Mouse (Mus musculus) lung, embryonic 16.5 days (tissue): ENCODE measurements around the gene Irf4. TPM values are rescaled to one million over a fixed set of nuclear protein-coding genes. Genes with fewer than 3 reads are reported as not detected.

Experiments used
- ATAC-seq: fragments of 200-750 bp; cut with Nextera tagmentation; 2 replicates; pipeline ENCODE4 v1.8.0; 2017; ENCODE audit warnings: low read depth, mild to moderate bottlenecking, moderate library complexity
- H3K27ac ChIP-seq: fragments of 300-500 bp; sonication (generic); 2 replicates; pipeline ENCODE4 v1.5.1; 2014; ENCODE audit warnings: mild to moderate bottlenecking, control low read depth, low read length
- H3K27me3 ChIP-seq: fragments of 300-500 bp; sonication (generic); 2 replicates; pipeline ENCODE4 v1.6.1; 2014; ENCODE audit warnings: low read depth, low read length, mixed read lengths; ENCODE audit not compliant: control insufficient read depth, insufficient read depth
- H3K36me3 ChIP-seq: fragments of 300-500 bp; sonication (generic); 2 replicates; pipeline ENCODE4 v1.6.1; 2014; ENCODE audit warnings: low read length; ENCODE audit not compliant: control insufficient read depth, insufficient read depth
- H3K4me1 ChIP-seq: fragments of 300-500 bp; sonication (generic); replicated peaks from 2 replicates; pipeline ENCODE4 v1.6.1; 2014; ENCODE audit warnings: low read length, mixed read lengths; ENCODE audit not compliant: control insufficient read depth, insufficient read depth
- H3K4me2 ChIP-seq: fragments of 300-500 bp; sonication (generic); 2 replicates; pipeline ENCODE4 v1.6.1; 2014; ENCODE audit warnings: low read depth, low read length, control low read depth
- H3K4me3 ChIP-seq: fragments of 300-500 bp; sonication (generic); 2 replicates; pipeline ENCODE4 v1.5.1; 2014; ENCODE audit warnings: mild to moderate bottlenecking, low read length, control low read depth
- H3K9ac ChIP-seq: fragments of 300-500 bp; sonication (generic); 2 replicates; pipeline ENCODE4 v1.6.1; 2014; ENCODE audit warnings: low read length, control low read depth
- H3K9me3 ChIP-seq: fragments of 300-500 bp; sonication (generic); 2 replicates; pipeline ENCODE4 v1.6.1; 2016; ENCODE audit warnings: low read length; ENCODE audit not compliant: control insufficient read depth
- WGBS: fragments of 180-500 bp; shearing (Covaris S2); extraction: QIAGEN DNeasy Blood & Tissue Kit; methylation state at CpG from one replicate; pipeline ENCODE4 v1.1.7; 2014; 5-methylcytosine and 5-hydroxymethylcytosine counted together
- polyA plus RNA-seq: library from polyadenylated mRNA; unstranded; fragments of >200 nt; fragmentation: Nextera tagmentation; extraction: Ambion mirVana; gene quantifications from 2 replicates; pipeline ENCODE4 v1.2.1, GENCODE M21; 2015

Irf4 gene
- polyA plus RNA-seq, 1 experiment from 2014 or later: 0.10 TPM

DNA sequence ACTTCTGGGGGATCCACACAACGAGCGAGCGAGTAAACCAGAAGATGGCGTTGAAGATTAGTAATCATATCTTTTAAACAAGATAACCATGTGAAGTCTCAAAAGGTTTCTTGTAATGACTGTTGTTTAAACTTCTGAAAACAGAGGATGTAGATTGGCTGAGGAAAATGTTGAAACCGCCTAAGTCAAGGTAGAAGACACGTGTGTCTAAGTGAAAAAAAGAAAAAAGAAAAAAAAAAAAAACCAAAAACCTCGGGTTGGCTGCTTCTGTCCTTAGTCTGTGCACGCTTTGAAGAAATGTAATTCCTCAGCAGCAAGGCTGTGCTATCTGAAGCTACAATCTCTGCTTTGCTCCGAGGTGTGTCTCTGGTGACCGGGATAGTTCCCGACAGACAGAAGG, 1.5 kb upstream of the Irf4 start:
- Histone ChIP-seq H3K9ac (no peak overlapping the region), H3K27me3 (peaks cover 53% of the 10 kb centered on the region), H3K27ac (no peak overlapping the region), H3K4me3 (no peak overlapping the region), H3K4me1 (peaks cover 16% of the 10 kb centered on the region), H3K9me3 (no peaks in the 10 kb centered on the region), H3K36me3 (no peaks in the 10 kb centered on the region), H3K4me2 (no peak overlapping the region)
- no peak for ATAC-seq
- 51% methylated on average over 11 of the region's 11 CpGs for WGBS

DNA sequence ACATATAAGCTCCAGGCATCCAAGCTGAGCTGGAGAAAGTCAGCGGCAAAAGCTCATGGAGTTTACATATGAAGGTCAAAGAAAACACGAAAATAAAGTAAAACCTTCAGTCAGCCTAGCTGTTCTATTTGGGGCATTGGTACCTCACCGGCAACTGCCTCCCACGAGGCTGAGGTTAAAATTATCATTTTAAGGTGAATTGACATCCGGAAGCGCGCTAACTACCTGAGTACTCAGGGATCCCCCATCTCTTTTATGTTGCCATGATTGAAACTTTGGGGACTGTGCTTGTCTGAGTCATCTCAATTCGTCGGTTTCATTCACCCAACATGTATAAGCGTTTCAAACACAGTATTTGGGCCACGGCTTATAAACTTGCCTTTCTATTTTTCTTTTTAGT, 705 bp upstream of the Irf4 start:
- 57% methylated on average over 11 of the region's 11 CpGs for WGBS
- H3K27me3 ChIP-seq: peaks cover 55% of the 10 kb centered on the region

DNA sequence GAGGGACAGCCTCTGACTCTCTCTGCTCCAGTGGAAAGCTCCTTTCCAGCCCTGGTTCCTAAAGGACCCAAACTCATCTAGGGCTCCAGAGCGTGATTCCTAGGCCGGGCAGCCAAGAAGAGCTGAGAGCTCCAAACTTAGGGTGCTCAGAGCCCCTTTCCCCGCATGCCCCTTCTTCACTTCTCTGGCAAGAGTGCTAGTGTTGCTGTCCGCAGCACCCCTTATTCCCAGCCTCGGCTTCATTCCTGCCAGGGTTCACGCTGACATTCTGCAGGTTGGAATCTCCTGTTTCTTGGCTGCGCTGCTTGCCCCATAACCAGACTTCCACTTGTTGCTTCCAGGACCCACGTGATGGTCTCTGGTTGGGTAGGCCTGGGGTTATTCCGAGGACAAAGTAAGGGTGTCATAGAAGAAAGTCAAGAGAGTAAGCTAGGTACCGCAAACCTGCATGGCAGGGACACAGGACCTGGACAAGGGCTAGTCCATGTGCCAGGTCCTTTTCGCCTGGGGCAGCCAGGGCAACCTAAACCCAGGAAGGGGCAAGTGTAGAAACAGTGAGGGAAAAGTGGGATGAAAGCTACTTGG, 623 bp downstream of the Irf4 start:
- no peak overlapping the region for H3K9ac ChIP-seq
- 6% methylated on average over 11 of the region's 11 CpGs for WGBS

More for the DNA sequence above, 705 bp upstream of the Irf4 start:
- no peak overlapping the region for H3K9ac ChIP-seq
- no peak overlapping the region for H3K4me2 ChIP-seq
- H3K27ac ChIP-seq: no peak overlapping the region
- no peak overlapping the region for H3K4me3 ChIP-seq
- no peak for ATAC-seq
- no peaks in the 10 kb centered on the region for H3K9me3 ChIP-seq
- H3K4me1 ChIP-seq: peaks cover 16% of the 10 kb centered on the region
- H3K36me3 ChIP-seq: no peaks in the 10 kb centered on the region

DNA sequence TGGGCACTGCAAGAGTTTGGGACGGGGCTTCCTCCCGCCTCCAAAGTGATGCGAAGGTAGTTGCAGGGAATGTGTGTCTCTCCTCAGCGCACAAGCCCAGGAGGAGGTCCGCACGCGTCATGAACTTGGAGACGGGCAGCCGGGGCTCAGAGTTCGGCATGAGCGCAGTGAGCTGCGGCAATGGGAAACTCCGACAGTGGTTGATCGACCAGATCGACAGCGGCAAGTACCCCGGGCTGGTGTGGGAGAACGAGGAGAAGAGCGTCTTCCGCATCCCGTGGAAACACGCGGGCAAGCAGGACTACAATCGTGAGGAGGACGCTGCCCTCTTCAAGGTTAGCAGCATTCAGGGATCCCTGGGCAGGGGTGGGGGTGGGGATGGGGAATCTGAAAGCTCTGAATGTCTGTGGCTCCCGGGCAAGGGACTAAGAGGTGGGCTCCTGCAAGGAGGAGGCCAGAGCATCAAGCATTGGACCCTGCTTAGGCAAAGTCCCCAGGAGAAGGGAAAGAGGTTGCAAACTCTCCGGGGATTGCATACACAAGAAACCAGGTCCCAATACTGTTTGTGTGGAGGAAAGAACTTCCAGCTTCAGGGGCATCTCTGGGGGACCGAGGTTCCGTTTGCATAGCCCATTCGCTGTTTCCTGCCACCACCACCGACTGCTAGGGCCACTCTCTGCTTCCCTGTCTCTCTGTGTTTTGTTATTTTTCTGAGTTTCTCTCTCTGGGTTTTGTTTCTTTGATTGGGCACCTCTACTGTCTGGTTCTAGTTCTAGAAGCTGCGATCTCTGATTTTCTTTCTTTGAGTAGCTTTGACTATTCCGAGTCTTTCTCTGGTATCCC, 1.7 kb downstream of the Irf4 start:
- H3K27ac ChIP-seq: no peak overlapping the region
- H3K9ac ChIP-seq: no peak overlapping the region
- peak overlapping the region; percentile 38 for H3K4me3 ChIP-seq
- H3K4me2 ChIP-seq: peak overlapping the region; percentile 50
- H3K9me3 ChIP-seq: no peaks in the 10 kb centered on the region
- no peaks in the 10 kb centered on the region for H3K36me3 ChIP-seq
- whole genome bisulfite sequencing: 3% methylated on average over 33 of the region's 33 CpGs
- H3K27me3 ChIP-seq: peaks cover 55% of the 10 kb centered on the region
- ATAC-seq: no peak
- H3K4me1 ChIP-seq: peaks cover 16% of the 10 kb centered on the region

More for the DNA sequence above, 623 bp downstream of the Irf4 start:
- Histone ChIP-seq H3K4me3 (peak overlapping the region; percentile 51), H3K4me2 (peak overlapping the region; percentile 78), H3K27ac (no peak overlapping the region), H3K4me1 (peaks cover 16% of the 10 kb centered on the region), H3K36me3 (no peaks in the 10 kb centered on the region), H3K27me3 (peaks cover 55% of the 10 kb centered on the region), H3K9me3 (no peaks in the 10 kb centered on the region)
- peak; percentile 17; the same call in 1 of the 2 replicates for ATAC-seq

DNA sequence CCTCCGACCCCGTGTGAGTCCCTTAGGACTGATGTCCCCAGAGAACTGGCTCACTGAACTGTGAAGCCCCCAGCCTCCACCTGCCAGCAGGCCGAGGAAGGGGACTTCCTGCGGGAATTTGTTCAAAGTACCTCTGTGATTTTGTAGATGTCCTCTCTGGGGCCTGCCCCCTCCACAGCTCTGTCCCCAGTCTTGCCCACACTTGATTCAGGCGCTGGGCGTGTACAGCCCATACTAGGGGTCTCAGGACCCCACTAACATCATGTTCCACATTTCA, 2.2 kb downstream of the Irf4 start:
- WGBS: 43% methylated on average over 6 of the region's 6 CpGs
- no peak for ATAC-seq

DNA sequence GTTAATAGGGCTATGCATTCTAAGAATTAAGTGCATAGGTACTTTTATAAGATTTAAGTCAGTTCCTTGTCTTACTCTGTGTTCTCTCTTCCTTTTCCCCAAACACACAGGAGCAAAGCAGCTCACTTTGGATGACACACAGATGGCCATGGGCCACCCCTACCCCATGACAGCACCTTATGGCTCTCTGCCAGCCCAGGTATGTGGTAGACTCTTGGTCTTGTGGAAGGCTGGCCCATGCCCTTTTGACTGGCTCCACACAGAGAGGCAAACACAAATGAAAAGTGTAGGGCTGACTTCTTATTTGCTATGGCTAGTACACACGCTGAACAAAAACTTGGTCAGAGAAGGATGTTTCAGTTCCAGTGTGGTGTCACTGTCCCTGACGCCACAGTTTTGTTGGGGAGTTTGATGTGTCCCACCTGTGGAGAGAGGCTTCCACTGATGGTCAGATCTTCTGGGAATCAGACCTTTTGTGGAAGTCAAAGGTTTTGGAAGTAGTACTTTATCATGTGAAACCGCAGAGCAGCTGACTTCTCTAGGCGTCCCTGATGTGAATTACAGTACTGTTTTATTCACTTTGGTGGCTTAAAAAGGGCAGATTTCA, 3.7 kb downstream of the Irf4 start:
- no peak overlapping the region for H3K4me3 ChIP-seq
- H3K4me2 ChIP-seq: no peak overlapping the region
- no peaks in the 10 kb centered on the region for H3K36me3 ChIP-seq
- H3K9ac ChIP-seq: no peak overlapping the region
- peaks cover 16% of the 10 kb centered on the region for H3K4me1 ChIP-seq
- no peaks in the 10 kb centered on the region for H3K9me3 ChIP-seq
- H3K27me3 ChIP-seq: peaks cover 44% of the 10 kb centered on the region
- 72% methylated on average over 4 of the region's 4 CpGs for WGBS
- no peak overlapping the region for H3K27ac ChIP-seq
- no peak for ATAC-seq

More for the DNA sequence above, 2.2 kb downstream of the Irf4 start:
- H3K27ac ChIP-seq: no peak overlapping the region
- H3K4me3 ChIP-seq: no peak overlapping the region
- no peaks in the 10 kb centered on the region for H3K36me3 ChIP-seq
- peaks cover 50% of the 10 kb centered on the region for H3K27me3 ChIP-seq
- no peak overlapping the region for H3K9ac ChIP-seq
- H3K4me1 ChIP-seq: peaks cover 16% of the 10 kb centered on the region
- H3K4me2 ChIP-seq: no peak overlapping the region
- no peaks in the 10 kb centered on the region for H3K9me3 ChIP-seq

DNA sequence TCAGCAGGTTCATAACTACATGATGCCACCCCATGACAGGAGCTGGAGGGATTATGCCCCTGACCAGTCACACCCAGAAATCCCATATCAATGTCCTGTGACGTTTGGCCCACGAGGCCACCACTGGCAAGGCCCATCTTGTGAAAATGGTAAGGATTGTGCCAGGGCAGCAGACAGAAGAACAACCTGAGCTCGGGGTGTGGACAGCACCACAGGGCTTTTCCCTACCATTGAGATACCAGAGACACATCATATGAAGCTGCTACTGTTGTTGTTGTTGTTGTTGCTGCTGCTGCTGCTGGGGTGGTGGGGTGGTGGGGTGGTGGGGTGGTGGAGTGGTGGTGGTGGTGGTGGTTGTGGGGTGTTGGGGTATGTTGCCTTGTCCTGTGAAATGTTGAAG, 4.4 kb downstream of the Irf4 start:
- H3K4me3 ChIP-seq: no peak overlapping the region
- H3K4me2 ChIP-seq: no peak overlapping the region
- H3K27me3 ChIP-seq: peaks cover 37% of the 10 kb centered on the region
- ATAC-seq: no peak
- peaks cover 16% of the 10 kb centered on the region for H3K4me1 ChIP-seq
- H3K36me3 ChIP-seq: no peaks in the 10 kb centered on the region
- H3K9ac ChIP-seq: no peak overlapping the region
- no peaks in the 10 kb centered on the region for H3K9me3 ChIP-seq
- 79% methylated on average over 3 of the region's 3 CpGs for WGBS
- no peak overlapping the region for H3K27ac ChIP-seq

DNA sequence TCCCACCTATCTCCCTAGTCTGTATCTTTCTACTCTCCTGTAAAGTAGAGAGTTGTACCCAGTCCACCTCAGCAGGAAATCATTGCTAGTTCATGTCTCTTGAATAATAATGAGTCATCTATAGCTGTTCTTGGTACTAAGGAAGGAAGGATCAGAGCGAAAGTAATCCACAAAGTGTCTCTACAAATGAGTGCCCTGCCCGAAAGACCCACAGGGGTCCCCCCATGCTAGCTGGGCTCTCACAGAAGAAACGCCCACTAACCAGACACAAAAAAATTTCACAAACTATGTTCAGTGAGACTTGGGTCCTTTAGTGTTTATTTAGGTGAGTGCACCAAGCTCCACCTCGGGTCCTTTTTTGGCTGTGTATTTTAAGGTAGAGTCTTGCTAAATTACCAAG, 5.0 kb downstream of the Irf4 start:
- H3K27me3 ChIP-seq: peaks cover 31% of the 10 kb centered on the region
- H3K9ac ChIP-seq: no peak overlapping the region
- H3K4me1 ChIP-seq: peaks cover 12% of the 10 kb centered on the region
- H3K27ac ChIP-seq: no peak overlapping the region
- no peaks in the 10 kb centered on the region for H3K36me3 ChIP-seq
- no peak overlapping the region for H3K4me2 ChIP-seq
- no peak for ATAC-seq
- H3K4me3 ChIP-seq: no peak overlapping the region
- H3K9me3 ChIP-seq: no peaks in the 10 kb centered on the region
- WGBS: 76% methylated on average over 4 of the region's 4 CpGs

DNA sequence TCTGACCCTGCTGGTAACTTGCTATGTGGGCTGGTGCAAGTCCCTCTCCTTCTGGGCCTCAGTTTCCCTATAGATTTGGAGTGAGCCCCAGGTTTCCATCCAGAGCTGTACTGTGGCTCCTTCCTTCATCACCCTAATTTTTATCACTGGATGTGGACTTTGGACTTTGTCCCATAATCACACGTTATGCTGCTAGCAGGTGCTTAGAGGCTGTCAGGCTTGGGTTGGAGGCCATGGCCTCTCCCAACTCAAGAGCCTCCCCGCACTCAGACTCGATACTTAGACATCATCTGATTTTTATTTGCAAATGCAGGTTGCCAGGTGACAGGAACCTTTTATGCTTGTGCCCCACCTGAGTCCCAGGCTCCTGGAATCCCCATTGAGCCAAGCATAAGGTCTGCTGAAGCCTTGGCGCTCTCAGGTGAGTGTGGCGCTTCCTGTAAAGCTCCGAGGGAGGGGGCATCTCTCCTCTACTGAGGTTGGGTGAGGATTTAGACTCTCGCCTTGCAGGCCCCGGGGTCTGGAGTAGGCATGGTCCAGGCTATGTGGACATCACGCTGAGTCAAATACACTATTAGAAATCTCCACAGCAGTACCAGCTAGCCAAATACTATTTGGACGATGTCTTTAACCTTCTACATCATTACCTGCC, 5.9 kb downstream of the Irf4 start:
- Histone ChIP-seq H3K4me3 (no peak overlapping the region), H3K27ac (no peak overlapping the region), H3K9ac (no peak overlapping the region), H3K36me3 (no peaks in the 10 kb centered on the region), H3K4me1 (peaks cover 8% of the 10 kb centered on the region; the same call in 1 of the 2 replicates), H3K4me2 (no peak overlapping the region), H3K27me3 (peaks cover 22% of the 10 kb centered on the region), H3K9me3 (no peaks in the 10 kb centered on the region)
- peak; percentile 17; the same call in 1 of the 2 replicates for ATAC-seq
- 57% methylated on average over 10 of the region's 10 CpGs for WGBS
